Mouse (Mus musculus) embryonic facial prominence, embryonic 12.5 days (tissue): ENCODE data around the gene Ldlrad3. TPM values are rescaled to one million over a fixed set of nuclear protein-coding genes. Genes with fewer than 3 reads are reported as not detected.

ENCODE experiments used
- ATAC-seq: fragments of 200-750 bp; cut with Nextera tagmentation; 2 replicates; pipeline ENCODE4 v1.8.0; 2017; ENCODE audit not compliant: insufficient number of reproducible peaks, insufficient read depth, low FRiP score, low TSS enrichment
- H3K27ac ChIP-seq: fragments of 300-500 bp; sonication (generic); 2 replicates; pipeline ENCODE4 v1.5.1; 2016; ENCODE audit warnings: mild to moderate bottlenecking
- H3K27me3 ChIP-seq: fragments of 300-500 bp; sonication (generic); 2 replicates; pipeline ENCODE4 v1.6.1; 2016; ENCODE audit warnings: mild to moderate bottlenecking, moderate library complexity
- H3K36me3 ChIP-seq: fragments of 300-500 bp; sonication (generic); 2 replicates; pipeline ENCODE4 v1.6.1; 2016; ENCODE audit warnings: mild to moderate bottlenecking
- H3K4me1 ChIP-seq: fragments of 300-500 bp; sonication (generic); 2 replicates; pipeline ENCODE4 v1.6.1; 2016
- H3K4me2 ChIP-seq: fragments of 300-500 bp; sonication (generic); replicated peaks from 2 replicates; pipeline ENCODE4 v1.6.1; 2016; ENCODE audit warnings: mild to moderate bottlenecking, moderate library complexity
- H3K4me3 ChIP-seq: fragments of 300-500 bp; sonication (generic); 2 replicates; pipeline ENCODE4 v1.5.1; 2016; ENCODE audit warnings: mild to moderate bottlenecking
- H3K9ac ChIP-seq: fragments of 300-500 bp; sonication (generic); 2 replicates; pipeline ENCODE4 v1.6.1; 2016; ENCODE audit warnings: mild to moderate bottlenecking, moderate library complexity
- H3K9me3 ChIP-seq: fragments of 300-500 bp; sonication (generic); 2 replicates; pipeline ENCODE4 v1.6.1; 2016; ENCODE audit warnings: mild to moderate bottlenecking, moderate library complexity
- WGBS: fragments of 180-500 bp; shearing (Covaris S2); methylation state at CpG from one replicate; pipeline ENCODE4 v1.1.7; 2016; 5-methylcytosine and 5-hydroxymethylcytosine counted together
- polyA plus RNA-seq: library from polyadenylated mRNA; unstranded; fragments of >200 nt; fragmentation: Nextera tagmentation; extraction: Ambion mirVana; gene quantifications from 2 replicates; pipeline ENCODE4 v1.2.1, GENCODE M21; 2016

The Ldlrad3 gene
- polyA plus RNA-seq, 1 experiment from 2014 or later = 55.7 TPM

DNA sequence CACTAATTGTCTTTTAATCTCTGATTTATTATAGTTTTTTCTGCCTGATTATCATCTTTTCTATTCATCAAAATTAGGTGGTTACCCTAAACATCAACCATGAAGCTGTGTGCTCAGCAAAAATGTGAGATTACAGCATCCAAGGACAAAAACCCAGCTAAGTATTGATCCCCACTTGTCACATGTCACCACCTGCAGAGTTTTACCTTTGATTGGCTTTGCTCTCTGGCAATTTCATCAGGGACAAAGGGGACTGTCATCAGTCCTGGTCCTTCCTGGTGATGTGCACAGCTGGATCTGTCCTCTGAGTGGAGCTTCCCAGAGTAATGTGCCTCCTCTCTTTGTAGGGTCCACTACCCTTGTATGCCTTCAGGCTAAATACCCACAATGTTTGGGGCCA lies 17.3 kb upstream of the Ldlrad3 start:
- Histone ChIP-seq H3K4me1 (peaks cover 4% of the 10 kb centered on the region; the same call in 1 of the 2 replicates), H3K9ac (no peak overlapping the region), H3K4me2 (no peak overlapping the region), H3K27me3 (0 out of 2 replicates have a peak, but pooled peaks cover 3% of the 10 kb centered on the region), H3K36me3 (no peaks in the 10 kb centered on the region), H3K9me3 (no peaks in the 10 kb centered on the region), H3K4me3 (no peak overlapping the region), H3K27ac (no peak overlapping the region)
- ATAC-seq = no peak

DNA sequence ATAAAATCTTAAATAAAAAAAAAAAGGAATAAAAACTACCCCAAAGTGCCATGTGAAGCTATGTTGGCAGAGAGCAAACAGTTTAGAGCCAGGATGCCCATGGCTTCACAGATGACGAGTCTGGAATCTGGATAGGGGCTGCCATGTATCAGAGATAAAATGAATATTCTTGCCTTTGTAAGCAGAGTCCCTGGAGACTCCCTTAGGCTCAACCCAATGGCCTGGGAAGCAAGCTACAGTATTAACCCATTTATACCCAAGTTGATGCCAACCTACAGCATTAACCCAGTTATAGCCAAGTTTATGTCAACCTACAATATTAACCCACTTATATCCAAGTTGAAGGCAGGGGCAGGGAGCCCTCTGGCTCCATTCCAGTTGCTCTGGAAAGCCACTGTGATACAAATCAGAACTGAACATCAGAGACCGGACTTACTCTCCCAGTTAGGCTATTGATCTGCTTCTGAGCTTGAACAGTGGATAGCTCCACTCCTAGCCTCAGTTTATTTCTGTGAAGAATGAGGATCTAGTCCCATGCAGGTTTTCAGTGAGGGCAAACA lies 16.1 kb upstream of the Ldlrad3 start:
- Histone ChIP-seq H3K4me1 (peaks cover 4% of the 10 kb centered on the region; the same call in 1 of the 2 replicates), H3K36me3 (no peaks in the 10 kb centered on the region), H3K4me2 (no peak overlapping the region), H3K9me3 (no peaks in the 10 kb centered on the region), H3K27me3 (0 out of 2 replicates have a peak, but pooled peaks cover 3% of the 10 kb centered on the region), H3K4me3 (no peak overlapping the region), H3K27ac (no peak overlapping the region), H3K9ac (no peak overlapping the region)
- no peak for ATAC-seq
- 57% methylated on average over 2 of the region's 2 CpGs for WGBS

DNA sequence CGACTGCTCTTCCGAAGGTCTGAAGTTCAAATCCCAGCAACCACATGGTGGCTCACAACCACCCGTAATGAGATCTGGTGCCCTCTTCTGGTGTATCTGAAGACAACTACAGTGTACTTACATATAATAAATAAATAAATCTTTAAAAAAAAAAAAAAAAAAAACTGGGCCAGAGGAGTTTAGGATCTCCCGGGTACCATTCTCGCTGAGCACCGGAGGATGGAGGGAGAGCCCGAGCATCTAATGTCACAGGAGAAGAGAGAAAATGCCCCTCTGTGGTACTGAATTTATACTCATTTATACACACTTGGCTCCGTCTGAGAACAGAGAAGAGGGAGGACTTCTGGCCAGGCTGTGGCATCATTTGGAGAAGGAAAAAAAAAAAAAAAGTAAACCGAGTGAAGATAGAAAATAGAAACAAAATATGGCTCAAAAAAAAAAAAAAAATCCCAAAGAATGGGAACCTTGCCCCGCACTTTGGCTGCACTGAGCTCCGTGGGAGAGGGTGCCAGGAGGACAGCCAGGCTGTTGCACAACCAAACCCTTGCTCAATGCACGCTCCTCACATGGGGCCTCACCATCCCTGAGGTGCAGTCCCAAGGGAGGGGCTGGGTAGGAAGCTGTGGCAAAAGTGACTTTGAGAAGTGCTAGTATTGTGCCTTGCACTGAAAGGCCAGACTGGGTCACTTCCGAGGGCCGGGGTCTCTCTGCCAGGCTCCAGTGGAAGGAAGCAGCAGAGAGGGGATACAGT lies 15.2 kb upstream of the Ldlrad3 start:
- H3K4me3 ChIP-seq = no peak overlapping the region
- H3K4me1 ChIP-seq = peaks cover 4% of the 10 kb centered on the region
- no peaks in the 10 kb centered on the region for H3K36me3 ChIP-seq
- H3K9me3 ChIP-seq = no peaks in the 10 kb centered on the region
- H3K4me2 ChIP-seq = no peak overlapping the region
- 72% methylated on average over 14 of the region's 14 CpGs for WGBS
- no peak for ATAC-seq
- H3K9ac ChIP-seq = no peak overlapping the region
- H3K27ac ChIP-seq = no peak overlapping the region
- H3K27me3 ChIP-seq = 0 out of 2 replicates have a peak, but pooled peaks cover 3% of the 10 kb centered on the region

DNA sequence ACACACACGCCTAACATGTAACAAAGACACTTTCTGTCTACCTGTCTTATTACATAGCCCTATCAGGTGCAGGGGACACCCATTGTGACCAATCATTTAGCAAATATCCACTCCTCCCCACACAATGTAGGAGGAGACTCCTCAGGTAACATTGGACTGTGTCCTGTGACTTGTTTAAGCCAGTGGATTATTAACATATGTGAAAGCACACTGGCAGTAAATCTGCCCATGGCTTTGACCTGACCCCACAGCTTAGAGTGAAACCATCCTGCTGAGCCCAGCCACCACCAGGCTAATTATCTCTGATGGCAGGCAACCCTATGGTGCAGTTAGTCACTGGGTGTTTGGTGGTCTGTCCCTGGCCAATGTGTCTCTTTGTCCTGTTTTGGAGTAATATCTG lies 11.1 kb upstream of the Ldlrad3 start:
- Histone ChIP-seq H3K4me3 (no peak overlapping the region), H3K4me2 (no peak overlapping the region), H3K9me3 (no peaks in the 10 kb centered on the region), H3K36me3 (no peaks in the 10 kb centered on the region), H3K27ac (no peak overlapping the region), H3K9ac (no peak overlapping the region), H3K27me3 (no peaks in the 10 kb centered on the region), H3K4me1 (no peaks in the 10 kb centered on the region; the same call in 1 of the 2 replicates)
- WGBS = 87% methylated on average over 1 of the region's 1 CpGs
- ATAC-seq = no peak

DNA sequence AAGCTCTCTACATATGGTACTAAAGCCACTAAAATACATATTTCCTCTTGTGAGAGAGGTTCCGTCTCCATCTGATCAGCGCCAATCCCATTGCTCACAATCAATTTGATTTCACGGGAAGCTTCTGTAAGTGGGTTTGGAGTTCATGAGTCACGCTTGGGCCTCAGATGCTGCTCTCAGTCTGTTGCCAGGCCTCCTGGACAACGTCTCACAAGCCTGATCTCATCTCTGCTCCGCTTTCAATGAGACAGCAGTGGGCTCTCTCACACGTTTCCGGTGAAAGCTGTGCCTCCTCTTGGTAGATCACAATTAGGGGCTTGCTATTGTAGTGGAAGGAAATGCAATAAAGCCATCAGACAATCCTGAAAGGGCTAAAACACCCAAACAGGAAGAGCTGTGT lies 10.5 kb upstream of the Ldlrad3 start:
- Histone ChIP-seq H3K4me1 (no peaks in the 10 kb centered on the region; the same call in 1 of the 2 replicates), H3K4me3 (no peak overlapping the region), H3K27me3 (no peaks in the 10 kb centered on the region), H3K27ac (no peak overlapping the region), H3K9ac (no peak overlapping the region), H3K36me3 (no peaks in the 10 kb centered on the region), H3K9me3 (no peaks in the 10 kb centered on the region), H3K4me2 (no peak overlapping the region)
- 70% methylated on average over 8 of the region's 8 CpGs for WGBS
- no peak for ATAC-seq

DNA sequence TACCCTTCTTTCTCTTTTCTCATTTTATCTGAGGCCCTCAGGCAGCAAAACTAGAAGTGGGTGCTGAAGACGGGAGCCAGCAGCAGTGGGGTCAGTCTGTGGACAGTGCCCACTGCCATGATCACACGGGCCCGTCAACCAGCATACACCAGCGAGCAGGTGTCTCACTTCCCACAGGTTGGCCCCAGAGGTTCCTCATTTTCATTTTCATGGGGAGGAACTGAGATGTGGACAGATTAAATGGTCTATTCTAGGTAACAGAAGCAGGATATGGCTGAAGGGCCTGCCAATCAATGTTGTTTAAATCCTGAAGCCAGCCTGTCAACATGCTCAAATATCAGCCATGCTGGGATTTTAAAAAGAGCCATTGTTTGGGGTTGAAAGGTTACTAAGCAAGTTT lies 9.3 kb upstream of the Ldlrad3 start:
- no peaks in the 10 kb centered on the region for H3K9me3 ChIP-seq
- H3K4me3 ChIP-seq = no peak overlapping the region
- H3K9ac ChIP-seq = no peak overlapping the region
- no peaks in the 10 kb centered on the region for H3K27me3 ChIP-seq
- whole genome bisulfite sequencing = 82% methylated on average over 4 of the region's 4 CpGs
- no peak overlapping the region for H3K27ac ChIP-seq
- H3K36me3 ChIP-seq = no peaks in the 10 kb centered on the region
- ATAC-seq = no peak
- no peak overlapping the region for H3K4me2 ChIP-seq
- H3K4me1 ChIP-seq = no peaks in the 10 kb centered on the region; the same call in 1 of the 2 replicates

DNA sequence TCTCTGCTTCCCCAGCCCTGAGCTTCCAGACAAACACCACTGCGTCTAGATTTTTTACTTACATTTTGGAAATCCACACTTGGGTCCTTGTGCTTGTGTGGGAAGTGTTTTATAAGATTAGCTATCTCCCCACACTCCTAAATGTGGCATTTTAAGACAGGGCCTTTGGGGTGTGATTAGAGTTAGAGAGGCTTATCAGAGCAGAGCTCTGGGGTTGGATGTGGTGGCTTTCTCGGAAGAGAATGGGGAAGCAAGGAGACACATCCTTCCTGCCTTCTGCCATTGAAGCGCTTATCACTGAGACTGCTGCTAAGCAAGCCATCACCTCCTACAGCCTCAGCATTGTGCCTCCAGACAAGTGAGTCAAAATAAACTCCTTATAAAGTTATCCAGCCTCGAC lies 8.1 kb upstream of the Ldlrad3 start:
- 79% methylated on average over 4 of the region's 4 CpGs for WGBS
- Histone ChIP-seq H3K27ac (no peak overlapping the region), H3K4me3 (no peak overlapping the region), H3K4me2 (no peak overlapping the region), H3K36me3 (no peaks in the 10 kb centered on the region), H3K27me3 (no peaks in the 10 kb centered on the region), H3K9ac (no peak overlapping the region), H3K9me3 (no peaks in the 10 kb centered on the region), H3K4me1 (no peaks in the 10 kb centered on the region; the same call in 1 of the 2 replicates)
- no peak for ATAC-seq

DNA sequence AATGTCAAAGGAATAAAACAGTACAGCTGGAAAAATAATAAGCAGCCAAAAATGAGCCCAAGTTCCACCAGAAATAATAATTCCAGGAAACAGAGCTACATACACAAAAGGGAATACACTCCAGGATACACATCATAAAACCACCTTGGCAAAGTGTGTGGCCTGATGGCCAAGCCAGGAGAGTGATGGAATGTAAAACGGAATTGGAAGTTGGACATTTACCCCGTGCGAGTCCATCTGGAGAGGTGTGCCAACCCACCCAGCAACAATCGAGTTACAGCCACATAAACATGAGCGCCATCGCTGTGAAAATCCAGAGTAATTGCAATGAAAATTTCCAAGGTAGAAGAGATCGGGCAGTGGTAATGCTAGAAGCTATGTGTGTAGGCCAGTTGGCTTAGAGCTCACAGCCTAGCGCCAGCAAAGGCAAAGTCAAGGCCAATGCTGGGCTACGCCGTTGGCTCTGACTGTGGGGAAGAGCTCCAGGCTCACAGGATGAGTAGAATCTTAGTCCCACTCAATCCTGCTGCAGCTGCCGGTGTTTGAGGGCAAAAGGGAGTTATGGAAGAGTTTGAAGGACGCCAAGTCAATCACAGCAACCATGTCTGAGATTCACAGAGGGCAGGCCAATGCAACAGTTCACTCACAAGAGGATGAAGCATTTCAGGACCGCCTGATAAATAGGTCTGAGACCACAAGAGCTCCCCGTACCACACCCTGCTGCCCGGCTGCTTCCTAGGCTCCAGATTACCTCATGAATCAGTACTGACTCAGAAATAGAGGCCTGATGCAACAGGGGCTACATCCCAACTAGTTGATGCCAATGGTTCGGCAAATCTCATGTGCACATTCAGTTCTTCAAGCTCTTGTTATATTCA lies 7.0 kb upstream of the Ldlrad3 start:
- no peak overlapping the region for H3K27ac ChIP-seq
- no peak overlapping the region for H3K4me3 ChIP-seq
- no peaks in the 10 kb centered on the region; the same call in 1 of the 2 replicates for H3K4me1 ChIP-seq
- H3K4me2 ChIP-seq = no peak overlapping the region
- 92% methylated on average over 16 of the region's 16 CpGs for WGBS
- no peak for ATAC-seq
- H3K9ac ChIP-seq = no peak overlapping the region
- no peaks in the 10 kb centered on the region for H3K9me3 ChIP-seq
- H3K27me3 ChIP-seq = no peaks in the 10 kb centered on the region
- no peaks in the 10 kb centered on the region for H3K36me3 ChIP-seq

DNA sequence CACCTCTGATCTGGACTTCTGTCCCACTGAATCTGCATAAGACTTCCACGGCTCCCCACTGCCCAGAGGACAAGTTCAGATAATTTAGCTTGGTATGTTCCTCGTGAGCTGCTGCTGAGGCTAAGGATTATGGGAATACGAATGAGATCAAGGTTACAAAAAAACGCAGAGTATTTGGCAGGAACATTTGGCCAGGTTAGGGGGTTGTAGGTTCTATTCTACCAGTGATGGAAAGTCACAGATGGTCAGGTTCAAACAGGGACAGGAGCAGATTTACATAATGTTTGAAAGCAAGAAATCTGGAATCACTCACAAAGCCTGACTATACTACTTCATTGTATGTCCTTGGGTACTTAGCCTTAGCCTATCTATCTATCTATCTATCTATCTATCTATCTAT lies 5.6 kb upstream of the Ldlrad3 start:
- H3K4me3 ChIP-seq = no peak overlapping the region
- H3K27ac ChIP-seq = no peak overlapping the region
- no peaks in the 10 kb centered on the region for H3K36me3 ChIP-seq
- ATAC-seq = no peak
- WGBS = 65% methylated on average over 4 of the region's 4 CpGs
- peaks cover 2% of the 10 kb centered on the region; the same call in 1 of the 2 replicates for H3K4me1 ChIP-seq
- H3K9me3 ChIP-seq = no peaks in the 10 kb centered on the region
- no peak overlapping the region for H3K9ac ChIP-seq
- no peak overlapping the region for H3K4me2 ChIP-seq
- no peaks in the 10 kb centered on the region for H3K27me3 ChIP-seq

DNA sequence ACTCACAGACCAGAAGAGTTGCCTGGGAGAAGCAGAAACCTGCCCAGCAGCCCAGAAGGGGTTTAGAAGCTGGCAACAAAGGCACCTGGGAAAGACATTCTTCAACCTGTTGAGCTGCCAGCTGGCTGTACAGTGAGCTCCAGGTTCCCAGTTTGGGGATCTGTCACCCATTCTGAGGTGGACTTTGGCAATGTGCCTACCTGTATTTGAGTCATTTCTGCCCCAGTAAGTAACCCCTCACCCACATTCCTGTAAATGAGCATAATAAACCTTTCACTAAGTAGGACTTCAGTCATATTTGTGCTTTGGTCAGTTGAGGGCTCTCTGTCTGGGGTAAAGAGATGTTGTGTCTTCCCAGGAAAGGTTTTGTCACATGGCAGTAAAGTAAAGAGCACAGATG lies 4.8 kb upstream of the Ldlrad3 start:
- Histone ChIP-seq H3K4me1 (0 out of 2 replicates have a peak, but pooled peaks cover 3% of the 10 kb centered on the region), H3K4me2 (no peak overlapping the region), H3K9me3 (no peaks in the 10 kb centered on the region), H3K36me3 (no peaks in the 10 kb centered on the region), H3K27ac (no peak overlapping the region), H3K9ac (no peak overlapping the region), H3K27me3 (no peaks in the 10 kb centered on the region), H3K4me3 (no peak overlapping the region)
- ATAC-seq = no peak

DNA sequence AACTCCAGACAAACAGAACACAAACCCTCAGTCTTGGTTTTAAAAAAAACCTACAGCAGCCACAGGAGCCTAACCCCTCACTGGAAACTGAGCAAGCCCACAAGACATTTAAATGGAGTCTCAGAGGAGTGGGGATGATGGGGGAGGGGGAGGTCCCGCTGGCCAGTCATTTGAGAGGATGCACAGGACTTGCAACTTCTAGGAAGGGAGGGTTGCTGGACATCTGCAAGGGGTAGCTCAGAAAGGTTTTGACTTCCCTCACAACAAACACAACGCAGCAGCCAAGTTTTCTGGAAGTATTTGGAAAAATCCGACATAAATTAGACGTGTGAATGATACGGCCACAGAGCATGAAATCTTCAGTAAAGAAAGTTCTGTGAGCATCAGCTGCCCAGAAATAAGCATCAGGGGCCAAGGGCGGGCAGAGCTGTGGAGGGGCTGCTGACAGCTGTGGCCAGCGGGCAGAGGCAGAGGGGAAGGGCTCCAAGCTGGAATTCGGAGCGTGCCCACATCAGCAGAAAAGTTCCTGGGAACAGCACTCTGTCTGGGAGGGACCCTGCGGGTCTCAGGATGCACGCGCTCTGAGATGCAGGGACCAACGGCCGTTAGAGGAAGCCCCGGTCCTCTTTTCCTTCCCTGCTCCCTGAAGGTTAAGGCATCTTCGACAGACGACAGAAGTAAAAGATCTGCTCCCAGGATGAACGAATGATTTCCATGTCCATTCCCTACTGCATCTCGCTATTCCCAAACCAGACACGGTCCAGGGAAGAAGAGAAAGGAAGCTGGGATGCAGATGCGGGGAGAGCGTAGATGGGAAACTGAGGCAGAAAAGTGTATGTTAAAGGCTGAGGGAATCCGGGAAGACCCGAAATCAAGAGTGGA lies 875 bp downstream of the Ldlrad3 start:
- Histone ChIP-seq H3K9me3 (no peaks in the 10 kb centered on the region), H3K9ac (peak overlapping the region; percentile 80), H3K4me2 (peak overlapping the region; percentile 78), H3K36me3 (no peaks in the 10 kb centered on the region), H3K27ac (peak overlapping the region; percentile 87), H3K4me3 (peak overlapping the region; percentile 76), H3K4me1 (peaks cover 23% of the 10 kb centered on the region), H3K27me3 (no peaks in the 10 kb centered on the region)
- ATAC-seq = peak; percentile 44; the same call in 1 of the 2 replicates
- WGBS = under 1% methylated on average over 24 of the region's 24 CpGs
